Mouse (Mus musculus) midbrain, embryonic 16.5 days (tissue): ENCODE data around the gene Wasf1. TPM values are rescaled to one million over a fixed set of nuclear protein-coding genes. Genes with fewer than 3 reads are reported as not detected.

ENCODE experiments used
- ATAC-seq: fragments of 200-750 bp; cut with Nextera tagmentation; 2 replicates; pipeline ENCODE4 v1.8.0; 2017; ENCODE audit warnings: moderate TSS enrichment
- H3K27ac ChIP-seq: fragments of 300-500 bp; sonication (generic); 2 replicates; pipeline ENCODE4 v1.5.1; 2014; ENCODE audit warnings: mild to moderate bottlenecking, low read length, mixed read lengths
- H3K27me3 ChIP-seq: fragments of 300-500 bp; sonication (generic); 2 replicates; pipeline ENCODE4 v1.6.1; 2014; ENCODE audit warnings: low read depth, low read length, mixed read lengths; ENCODE audit not compliant: control insufficient read depth, insufficient read depth
- H3K36me3 ChIP-seq: fragments of 300-500 bp; sonication (generic); 2 replicates; pipeline ENCODE4 v1.6.1; 2014; ENCODE audit warnings: mild to moderate bottlenecking, low read length, moderate library complexity, mixed read lengths; ENCODE audit not compliant: control insufficient read depth, insufficient read depth
- H3K4me1 ChIP-seq: fragments of 300-500 bp; sonication (generic); 2 replicates; pipeline ENCODE4 v1.6.1; 2014; ENCODE audit warnings: mild to moderate bottlenecking, low read length, mixed read lengths; ENCODE audit not compliant: control insufficient read depth, insufficient read depth
- H3K4me2 ChIP-seq: fragments of 300-500 bp; sonication (generic); 2 replicates; pipeline ENCODE4 v1.6.1; 2014; ENCODE audit warnings: mild to moderate bottlenecking, low read length, mixed read lengths
- H3K4me3 ChIP-seq: fragments of 300-500 bp; sonication (generic); 2 replicates; pipeline ENCODE4 v1.5.1; 2014; ENCODE audit warnings: low read depth, mild to moderate bottlenecking, low read length, moderate library complexity, mixed read lengths
- H3K9ac ChIP-seq: fragments of 300-500 bp; sonication (generic); 2 replicates; pipeline ENCODE4 v1.6.1; 2014; ENCODE audit warnings: low read depth, low read length, mixed read lengths
- H3K9me3 ChIP-seq: fragments of 300-500 bp; sonication (generic); replicated peaks from 2 replicates; pipeline ENCODE4 v1.6.1; 2014; ENCODE audit warnings: mild to moderate bottlenecking, low read length, mixed read lengths; ENCODE audit not compliant: control insufficient read depth, poor library complexity, severe bottlenecking
- WGBS: fragments of 180-500 bp; shearing (Covaris S2); extraction: QIAGEN DNeasy Blood & Tissue Kit; methylation state at CpG from one replicate; pipeline ENCODE4 v1.1.7; 2014; 5-methylcytosine and 5-hydroxymethylcytosine counted together
- polyA plus RNA-seq: library from polyadenylated mRNA; unstranded; fragments of >200 nt; fragmentation: Nextera tagmentation; extraction: Ambion mirVana; gene quantifications from 2 replicates; pipeline ENCODE4 v1.2.1, GENCODE M21; 2015

Wasf1 gene
- polyA plus RNA-seq, 1 experiment from 2014 or later = 136 TPM

DNA sequence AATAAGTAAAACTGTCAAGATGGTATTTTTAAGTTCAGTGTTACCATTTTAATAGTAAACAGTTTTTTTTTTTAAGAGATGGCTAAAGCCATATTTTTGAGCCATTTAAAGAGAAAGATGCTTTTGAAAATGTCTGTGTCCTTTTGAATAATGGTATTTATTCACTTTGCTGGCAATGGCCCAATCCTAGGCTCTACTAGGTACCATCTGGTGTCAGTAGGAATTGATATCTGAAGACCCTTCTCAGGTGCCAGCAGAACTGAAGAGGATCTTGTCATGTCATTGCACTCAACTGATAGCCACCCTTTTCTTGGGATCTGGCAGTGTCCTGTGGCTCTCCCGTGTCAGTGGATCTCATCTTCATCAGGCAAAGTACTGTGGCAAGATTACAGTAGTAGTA lies 22.9 kb downstream of the Wasf1 start:
- no peak for ATAC-seq
- Histone ChIP-seq H3K27ac (no peak overlapping the region), H3K9ac (no peak overlapping the region), H3K4me2 (no peak overlapping the region), H3K4me3 (no peak overlapping the region), H3K27me3 (no peaks in the 10 kb centered on the region), H3K36me3 (no peaks in the 10 kb centered on the region), H3K4me1 (0 out of 2 replicates have a peak, but pooled peaks cover 5% of the 10 kb centered on the region), H3K9me3 (no peaks in the 10 kb centered on the region)
- WGBS = 75% methylated on average over 1 of the region's 1 CpGs

DNA sequence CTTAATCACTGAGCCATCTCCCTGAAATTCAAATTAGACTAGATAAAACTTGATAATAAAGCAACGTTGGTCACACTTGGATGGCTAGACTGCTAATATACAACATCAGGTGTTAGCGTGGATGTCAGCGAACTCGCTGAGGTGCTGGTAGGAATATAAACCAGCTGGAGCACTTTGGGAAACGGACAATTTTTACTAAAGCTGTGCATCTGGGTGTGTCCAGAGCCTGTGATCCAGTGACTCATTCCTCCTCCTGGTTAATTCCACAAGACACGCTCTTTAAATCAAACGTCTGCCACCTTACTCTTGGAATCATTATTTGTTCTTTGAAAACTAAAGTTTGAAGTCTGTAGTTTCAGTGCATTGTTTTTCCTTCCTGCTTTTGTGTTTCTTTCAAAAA lies 23.5 kb downstream of the Wasf1 start:
- Histone ChIP-seq H3K9me3 (no peaks in the 10 kb centered on the region), H3K36me3 (no peaks in the 10 kb centered on the region), H3K4me3 (no peak overlapping the region), H3K9ac (no peak overlapping the region), H3K27me3 (no peaks in the 10 kb centered on the region), H3K4me2 (no peak overlapping the region), H3K27ac (no peak overlapping the region), H3K4me1 (0 out of 2 replicates have a peak, but pooled peaks cover 5% of the 10 kb centered on the region)
- WGBS = 71% methylated on average over 7 of the region's 7 CpGs
- no peak for ATAC-seq

DNA sequence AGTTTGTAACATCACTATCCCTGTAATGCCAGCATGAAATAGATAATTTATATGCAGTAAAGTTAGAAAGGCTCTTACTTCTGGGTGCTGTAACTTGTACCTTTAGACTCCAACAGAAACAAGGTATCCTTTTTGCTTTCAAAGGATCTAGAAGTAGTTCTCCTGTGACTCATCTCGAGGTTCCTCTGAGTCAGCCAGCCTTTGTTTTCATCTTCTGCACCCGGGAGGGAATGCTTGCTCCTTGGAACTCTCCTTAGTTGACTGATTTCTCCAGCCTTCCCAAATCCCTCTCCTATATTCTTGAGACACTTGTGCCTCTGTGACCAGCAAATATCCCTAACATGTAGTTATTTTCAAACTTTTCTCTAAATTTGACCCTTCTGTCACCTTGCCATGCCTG lies 25.3 kb downstream of the Wasf1 start:
- H3K9ac ChIP-seq = no peak overlapping the region
- no peaks in the 10 kb centered on the region for H3K36me3 ChIP-seq
- 30% methylated on average over 2 of the region's 2 CpGs for WGBS
- 0 out of 2 replicates have a peak, but pooled peaks cover 5% of the 10 kb centered on the region for H3K4me1 ChIP-seq
- no peaks in the 10 kb centered on the region for H3K27me3 ChIP-seq
- no peak for ATAC-seq
- H3K9me3 ChIP-seq = no peaks in the 10 kb centered on the region
- H3K27ac ChIP-seq = no peak overlapping the region
- no peak overlapping the region for H3K4me3 ChIP-seq
- H3K4me2 ChIP-seq = no peak overlapping the region

DNA sequence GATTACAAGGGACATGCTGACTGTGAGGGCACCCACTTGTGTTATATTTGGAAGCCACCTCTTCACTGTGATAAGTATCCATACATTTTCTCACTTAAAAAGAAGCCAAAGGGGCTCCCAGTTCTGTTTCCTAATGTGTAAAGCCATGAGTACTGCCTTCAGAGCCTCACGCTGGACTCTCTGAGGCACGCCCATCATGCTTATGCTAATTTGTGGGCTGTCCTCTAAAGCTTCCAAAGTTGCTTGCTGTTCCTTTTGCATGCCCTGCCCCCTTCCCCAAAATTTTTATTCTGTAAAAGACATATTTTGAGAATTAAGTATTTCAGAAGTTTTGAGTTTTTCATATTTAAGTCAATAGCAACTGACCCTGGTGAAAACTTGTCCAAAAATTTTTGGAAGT lies 27.5 kb downstream of the Wasf1 start:
- no peaks in the 10 kb centered on the region for H3K27me3 ChIP-seq
- no peak overlapping the region for H3K27ac ChIP-seq
- no peak for ATAC-seq
- 34% methylated on average over 2 of the region's 2 CpGs for WGBS
- no peak overlapping the region for H3K4me3 ChIP-seq
- H3K36me3 ChIP-seq = no peaks in the 10 kb centered on the region
- 0 out of 2 replicates have a peak, but pooled peaks cover 5% of the 10 kb centered on the region for H3K4me1 ChIP-seq
- no peak overlapping the region for H3K4me2 ChIP-seq
- no peak overlapping the region for H3K9ac ChIP-seq
- no peaks in the 10 kb centered on the region for H3K9me3 ChIP-seq

DNA sequence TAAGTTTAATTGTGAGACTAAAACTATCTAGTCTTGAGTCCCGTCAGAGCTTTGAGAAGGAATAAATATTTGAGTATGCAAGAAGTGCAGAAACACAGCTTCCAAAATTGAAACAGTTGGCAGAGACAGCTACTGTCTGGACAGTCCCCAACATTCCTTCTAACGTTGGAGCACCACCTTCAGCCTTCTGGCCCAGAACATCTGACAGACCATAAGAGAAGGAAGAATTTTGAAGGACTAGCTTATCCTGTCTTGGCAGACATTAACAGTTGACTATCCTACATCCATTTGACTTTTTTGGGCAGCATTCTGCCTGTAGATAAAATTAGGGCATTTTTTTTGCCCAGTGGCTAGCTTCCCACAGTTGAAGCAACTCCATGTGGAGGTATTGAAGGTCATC lies 32.0 kb downstream of the Wasf1 start:
- H3K4me1 ChIP-seq = peaks cover 4% of the 10 kb centered on the region; the same call in 1 of the 2 replicates
- H3K27me3 ChIP-seq = no peaks in the 10 kb centered on the region
- no peak for ATAC-seq
- H3K36me3 ChIP-seq = no peaks in the 10 kb centered on the region
- H3K9me3 ChIP-seq = no peaks in the 10 kb centered on the region
- H3K9ac ChIP-seq = no peak overlapping the region
- WGBS = 95% methylated on average over 2 of the region's 2 CpGs
- H3K4me2 ChIP-seq = no peak overlapping the region
- H3K27ac ChIP-seq = no peak overlapping the region
- H3K4me3 ChIP-seq = no peak overlapping the region

DNA sequence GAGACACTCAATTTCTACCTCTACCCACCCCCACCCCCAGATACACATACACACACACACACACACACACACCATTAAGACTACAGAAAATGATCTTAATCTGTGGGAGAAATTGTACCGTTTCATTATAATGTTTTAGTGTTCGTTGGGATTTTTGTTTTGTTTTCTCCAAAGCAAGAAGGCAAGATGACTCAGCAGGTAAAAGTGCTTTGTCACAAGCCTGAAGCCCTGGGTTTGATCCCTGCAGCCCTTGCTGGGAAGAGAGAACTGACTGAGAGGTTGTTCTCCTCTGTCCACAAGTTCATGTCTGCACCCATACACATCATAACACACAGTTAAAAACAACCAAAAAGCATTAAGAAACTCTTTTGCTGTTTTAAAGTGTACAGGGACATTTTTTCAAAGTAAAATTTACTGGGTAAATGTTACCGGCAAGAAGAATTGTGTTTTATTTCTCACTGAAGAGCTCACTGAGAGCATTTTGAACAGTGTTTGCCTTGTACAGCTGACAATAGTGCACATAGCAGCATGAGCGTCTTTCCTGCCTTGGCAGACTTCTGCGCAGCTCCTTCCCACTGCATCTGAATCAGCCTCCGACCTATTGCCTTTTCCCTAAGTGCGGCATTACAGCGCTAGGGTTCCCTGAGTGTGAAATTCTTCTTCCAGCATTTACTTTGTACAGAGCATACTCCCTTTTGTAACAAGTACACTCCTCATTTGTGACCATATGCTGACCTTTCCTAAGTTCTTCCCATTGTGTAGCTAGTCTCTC lies 35.6 kb downstream of the Wasf1 start:
- Histone ChIP-seq H3K27me3 (no peaks in the 10 kb centered on the region), H3K27ac (no peak overlapping the region), H3K9ac (no peak overlapping the region), H3K9me3 (no peaks in the 10 kb centered on the region), H3K4me3 (no peak overlapping the region), H3K4me1 (peaks cover 4% of the 10 kb centered on the region; the same call in 1 of the 2 replicates), H3K36me3 (no peaks in the 10 kb centered on the region; the same call in 1 of the 2 replicates), H3K4me2 (no peak overlapping the region)
- ATAC-seq = no peak
- WGBS = 82% methylated on average over 8 of the region's 8 CpGs

DNA sequence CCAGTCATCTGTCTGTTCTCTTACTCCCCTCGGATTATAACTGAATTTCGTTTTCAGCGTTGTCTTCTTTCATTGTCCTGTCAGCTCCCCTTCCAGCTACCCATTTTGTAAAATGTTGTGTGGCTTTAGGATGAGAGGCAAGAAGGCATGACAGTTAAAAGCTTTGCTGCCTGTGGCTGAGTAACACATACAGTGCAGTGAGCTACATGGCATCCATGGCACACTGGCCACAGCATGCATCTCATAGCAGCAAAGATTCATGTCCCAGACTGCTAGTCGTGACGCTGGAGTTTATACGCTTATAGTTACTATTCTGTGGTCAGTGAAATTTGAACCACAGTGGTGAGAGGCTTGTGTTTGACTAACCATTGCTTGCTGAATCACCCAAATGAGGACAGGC lies 36.2 kb downstream of the Wasf1 start:
- no peak for ATAC-seq
- 81% methylated on average over 6 of the region's 6 CpGs for WGBS
- H3K36me3 ChIP-seq = no peaks in the 10 kb centered on the region; the same call in 1 of the 2 replicates
- H3K27me3 ChIP-seq = no peaks in the 10 kb centered on the region
- peaks cover 4% of the 10 kb centered on the region; the same call in 1 of the 2 replicates for H3K4me1 ChIP-seq
- no peak overlapping the region for H3K4me3 ChIP-seq
- no peak overlapping the region for H3K27ac ChIP-seq
- H3K4me2 ChIP-seq = no peak overlapping the region
- H3K9me3 ChIP-seq = no peaks in the 10 kb centered on the region
- H3K9ac ChIP-seq = no peak overlapping the region

DNA sequence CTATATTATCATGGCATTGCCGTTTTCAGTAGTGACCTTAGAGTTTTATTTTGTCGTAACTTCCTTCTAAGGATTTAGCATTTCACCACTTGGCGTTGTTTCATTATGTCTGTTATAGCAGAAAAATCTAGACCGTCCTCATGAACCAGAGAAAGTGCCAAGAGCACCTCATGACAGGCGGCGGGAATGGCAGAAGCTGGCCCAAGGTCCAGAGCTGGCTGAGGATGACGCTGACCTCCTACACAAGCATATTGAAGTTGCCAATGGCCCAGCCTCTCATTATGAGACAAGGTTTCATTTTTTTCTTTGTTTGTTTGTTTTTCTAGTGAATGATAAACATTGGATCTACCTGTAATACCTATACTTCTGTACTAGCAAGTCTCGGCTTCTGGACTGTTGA lies 49.7 kb downstream of the Wasf1 start:
- ATAC-seq = no peak
- H3K9ac ChIP-seq = no peak overlapping the region
- H3K27me3 ChIP-seq = no peaks in the 10 kb centered on the region
- no peak overlapping the region for H3K27ac ChIP-seq
- 95% methylated on average over 8 of the region's 8 CpGs for WGBS
- H3K4me3 ChIP-seq = no peak overlapping the region
- H3K36me3 ChIP-seq = peaks cover 29% of the 10 kb centered on the region
- no peaks in the 10 kb centered on the region for H3K4me1 ChIP-seq
- no peak overlapping the region for H3K4me2 ChIP-seq
- H3K9me3 ChIP-seq = no peaks in the 10 kb centered on the region

DNA sequence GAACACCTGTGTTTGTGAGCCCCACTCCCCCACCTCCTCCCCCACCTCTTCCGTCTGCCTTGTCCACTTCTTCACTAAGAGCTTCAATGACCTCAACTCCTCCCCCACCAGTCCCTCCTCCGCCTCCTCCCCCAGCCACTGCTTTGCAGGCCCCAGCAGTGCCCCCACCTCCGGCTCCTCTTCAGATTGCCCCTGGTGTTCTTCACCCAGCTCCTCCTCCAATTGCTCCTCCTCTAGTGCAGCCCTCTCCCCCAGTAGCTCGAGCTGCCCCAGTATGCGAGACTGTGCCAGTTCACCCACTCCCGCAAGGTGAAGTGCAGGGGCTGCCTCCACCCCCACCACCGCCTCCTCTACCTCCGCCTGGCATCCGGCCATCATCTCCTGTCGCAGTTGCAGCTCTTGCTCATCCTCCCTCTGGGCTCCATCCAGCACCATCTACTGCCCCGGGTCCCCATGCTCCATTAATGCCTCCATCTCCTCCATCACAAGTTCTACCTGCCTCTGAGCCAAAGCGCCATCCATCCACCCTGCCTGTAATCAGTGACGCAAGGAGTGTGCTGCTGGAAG lies 53.0 kb downstream of the Wasf1 start:
- H3K36me3 ChIP-seq = peaks cover 43% of the 10 kb centered on the region

More for the DNA sequence above, 53.0 kb downstream of the Wasf1 start:
- Histone ChIP-seq H3K4me1 (no peaks in the 10 kb centered on the region), H3K9me3 (no peaks in the 10 kb centered on the region), H3K9ac (no peak overlapping the region), H3K27ac (no peak overlapping the region), H3K4me3 (no peak overlapping the region), H3K4me2 (no peak overlapping the region), H3K27me3 (no peaks in the 10 kb centered on the region)
- ATAC-seq = no peak
- 84% methylated on average over 13 of the region's 13 CpGs for WGBS
